Mouse (Mus musculus) spleen, adult 2 months (tissue): ENCODE results near the gene Tas2r144.

Experiments
- CTCF ChIP-seq: fragments of 200-500 bp; IDR thresholded peaks from 2 replicates; pipeline ENCODE4 v1.5.1; 2011; ENCODE audit warnings: mild to moderate bottlenecking, inconsistent platforms; ENCODE audit not compliant: insufficient read depth, insufficient read length, insufficient replicate concordance; ENCODE audit errors: extremely low read depth
- POLR2A ChIP-seq: fragments of 200-500 bp; IDR thresholded peaks from 2 replicates; pipeline ENCODE4 v1.6.1; 2011; ENCODE audit warnings: low read depth, low read length, inconsistent platforms

- no peak for TF ChIP-seq CTCF
- no peak for TF ChIP-seq POLR2A
These were observed 32.9 kb downstream of the Tas2r144 start for GRCm38 (mm10) chr6:42247981-42248380.
